Mouse (Mus musculus) midbrain, embryonic 13.5 days (tissue): ENCODE results near the gene Cdc20b. TPM values are rescaled to one million over a fixed set of nuclear protein-coding genes. Genes with fewer than 3 reads are reported as not detected.

Source experiments
- ATAC-seq: fragments of 200-750 bp; cut with Nextera tagmentation; 2 replicates; pipeline ENCODE4 v1.8.0; 2017; ENCODE audit warnings: mild to moderate bottlenecking, moderate TSS enrichment, moderate library complexity
- H3K27ac ChIP-seq: fragments of 300-500 bp; sonication (generic); 2 replicates; pipeline ENCODE4 v1.5.1; 2015; ENCODE audit warnings: inconsistent platforms, mild to moderate bottlenecking, moderate library complexity
- H3K27me3 ChIP-seq: fragments of 300-500 bp; sonication (generic); 2 replicates; pipeline ENCODE4 v1.6.1; 2015; ENCODE audit warnings: mild to moderate bottlenecking, inconsistent platforms
- H3K36me3 ChIP-seq: fragments of 300-500 bp; sonication (generic); 2 replicates; pipeline ENCODE4 v1.6.1; 2015; ENCODE audit warnings: mild to moderate bottlenecking, inconsistent platforms
- H3K4me1 ChIP-seq: fragments of 300-500 bp; sonication (generic); replicated peaks from 2 replicates; pipeline ENCODE4 v1.6.1; 2015; ENCODE audit warnings: inconsistent platforms
- H3K4me2 ChIP-seq: fragments of 300-500 bp; sonication (generic); replicated peaks from 2 replicates; pipeline ENCODE4 v1.6.1; 2015; ENCODE audit warnings: moderate library complexity, mild to moderate bottlenecking, inconsistent platforms
- H3K4me3 ChIP-seq: fragments of 300-500 bp; sonication (generic); replicated peaks from 2 replicates; pipeline ENCODE4 v1.5.1; 2015; ENCODE audit warnings: mild to moderate bottlenecking, inconsistent platforms
- H3K9ac ChIP-seq: fragments of 300-500 bp; sonication (generic); replicated peaks from 2 replicates; pipeline ENCODE4 v1.6.1; 2015; ENCODE audit warnings: mild to moderate bottlenecking, inconsistent platforms
- H3K9me3 ChIP-seq: fragments of 300-500 bp; sonication (generic); 2 replicates; pipeline ENCODE4 v1.6.1; 2016; ENCODE audit warnings: mild to moderate bottlenecking, inconsistent platforms
- WGBS: fragments of 180-500 bp; shearing (Covaris S2); methylation state at CpG from one replicate; pipeline ENCODE4 v1.1.7; 2015; 5-methylcytosine and 5-hydroxymethylcytosine counted together
- polyA plus RNA-seq: library from polyadenylated mRNA; unstranded; fragments of >200 nt; fragmentation: Nextera tagmentation; extraction: Ambion mirVana; gene quantifications from 2 replicates; pipeline ENCODE4 v1.2.1, GENCODE M21; 2015

Cdc20b gene
- polyA plus RNA-seq: 0.35 and 0.50 TPM in 2 replicates

DNA sequence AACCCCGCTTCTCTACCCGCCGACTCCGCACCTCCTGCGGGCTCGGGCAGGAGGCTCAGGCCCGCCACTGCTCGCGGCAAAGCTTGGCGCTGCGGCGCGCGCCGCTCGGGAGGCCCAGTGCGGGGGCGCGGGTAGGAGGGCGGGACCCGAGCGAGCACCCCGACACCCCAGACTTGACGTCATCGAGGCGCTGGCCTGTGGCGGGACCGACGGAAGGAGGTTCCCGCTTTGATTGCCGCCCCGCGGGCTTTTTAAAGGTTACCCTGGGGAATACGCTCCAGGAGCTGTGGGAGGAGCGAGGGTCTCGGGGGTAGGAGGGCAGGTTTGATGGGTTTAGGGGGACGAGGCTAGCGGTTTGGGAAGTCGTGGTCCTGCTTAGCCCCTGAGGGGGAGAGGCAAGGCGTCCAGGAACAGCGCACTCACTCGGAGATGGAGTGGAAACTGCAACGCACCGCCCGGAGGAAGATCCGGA, at the start of gene Cdc20b:
Gene Cdc20b (plus strand): TSS at position 162 of the 472 bp plus-strand sequence.
- H3K4me1 ChIP-seq: peaks cover 32% of the 10 kb centered on the region
- ATAC-seq: peak; percentile 18; the same call in 1 of the 2 replicates
- no peaks in the 10 kb centered on the region for H3K36me3 ChIP-seq
- no peak within 1 kb of the TSS for H3K27ac ChIP-seq
- H3K27me3 ChIP-seq: peaks cover 40% of the 10 kb centered on the region
- peak within 1 kb of the TSS; percentile 85 for H3K4me2 ChIP-seq
- H3K4me3 ChIP-seq: peak within 1 kb of the TSS; percentile 49
- H3K9me3 ChIP-seq: no peaks in the 10 kb centered on the region
- under 1% methylated on average over 46 of the region's 46 CpGs for WGBS
- peak within 1 kb of the TSS; percentile 54 for H3K9ac ChIP-seq

GRCm38 (mm10) chr13:112985605-112986450, 49.1 kb upstream of the Cdc20b start:
- Histone ChIP-seq H3K36me3 (no peaks in the 10 kb centered on the region), H3K9me3 (no peaks in the 10 kb centered on the region), H3K4me2 (peak overlapping the region; percentile 79), H3K4me1 (peaks cover 43% of the 10 kb centered on the region), H3K4me3 (peak overlapping the region; percentile 45), H3K27ac (peak overlapping the region; percentile 10; the same call in 1 of the 2 replicates), H3K9ac (no peak overlapping the region), H3K27me3 (peaks cover 72% of the 10 kb centered on the region)
- under 1% methylated on average over 18 of the region's 18 CpGs for WGBS
- peak; percentile 65 for ATAC-seq

DNA sequence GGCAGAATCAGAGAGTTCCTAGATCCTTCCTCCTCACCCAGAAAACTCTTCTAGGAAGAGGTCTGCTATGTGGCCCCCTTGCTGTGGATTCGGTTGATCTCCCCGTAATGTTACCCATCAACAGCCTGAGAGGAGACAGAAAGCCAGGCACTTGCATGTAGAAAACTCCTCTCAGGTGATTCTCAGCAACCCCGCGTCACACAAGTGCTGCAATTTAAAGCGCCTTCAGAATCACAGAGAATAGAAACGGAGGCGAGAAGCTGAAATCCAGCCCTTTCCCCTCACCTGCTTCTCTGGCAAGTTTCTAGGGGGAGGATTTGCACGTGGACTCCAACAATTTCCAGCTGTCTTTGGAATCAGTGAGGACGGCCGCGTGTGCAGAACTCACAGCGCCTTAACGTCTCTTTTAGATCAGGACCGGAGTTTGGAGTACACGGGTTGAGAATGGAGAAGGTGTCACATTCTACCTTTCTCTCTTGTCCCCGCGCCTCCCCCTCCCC, 48.4 kb upstream of the Cdc20b start:
- no peak overlapping the region for H3K27ac ChIP-seq
- no peaks in the 10 kb centered on the region for H3K36me3 ChIP-seq
- H3K4me1 ChIP-seq: peaks cover 43% of the 10 kb centered on the region
- no peak for ATAC-seq
- no peaks in the 10 kb centered on the region for H3K9me3 ChIP-seq
- H3K9ac ChIP-seq: no peak overlapping the region
- WGBS: under 1% methylated on average over 17 of the region's 17 CpGs
- H3K4me2 ChIP-seq: peak overlapping the region; percentile 79
- H3K4me3 ChIP-seq: peak overlapping the region; percentile 45
- H3K27me3 ChIP-seq: peaks cover 78% of the 10 kb centered on the region

- peak within 1 kb of the TSS; percentile 45 for H3K4me3 ChIP-seq
- H3K27me3 ChIP-seq: peaks cover 76% of the 10 kb centered on the region
- H3K9ac ChIP-seq: peak within 1 kb of the TSS; percentile 24
- no peaks in the 10 kb centered on the region for H3K36me3 ChIP-seq
- under 1% methylated on average over 46 of the region's 47 CpGs for WGBS
- ATAC-seq: peak; percentile 95
- H3K4me2 ChIP-seq: peak within 1 kb of the TSS; percentile 79
- no peak within 1 kb of the TSS for H3K27ac ChIP-seq
- H3K4me1 ChIP-seq: peaks cover 43% of the 10 kb centered on the region
- H3K9me3 ChIP-seq: no peaks in the 10 kb centered on the region
Measured at GRCm38 (mm10) chr13:112987532-112987943, 47.4 kb upstream of the Cdc20b start, which contains the start of gene Ccno. Gene Ccno, plus strand, starts transcription at chr13:112987802.

DNA sequence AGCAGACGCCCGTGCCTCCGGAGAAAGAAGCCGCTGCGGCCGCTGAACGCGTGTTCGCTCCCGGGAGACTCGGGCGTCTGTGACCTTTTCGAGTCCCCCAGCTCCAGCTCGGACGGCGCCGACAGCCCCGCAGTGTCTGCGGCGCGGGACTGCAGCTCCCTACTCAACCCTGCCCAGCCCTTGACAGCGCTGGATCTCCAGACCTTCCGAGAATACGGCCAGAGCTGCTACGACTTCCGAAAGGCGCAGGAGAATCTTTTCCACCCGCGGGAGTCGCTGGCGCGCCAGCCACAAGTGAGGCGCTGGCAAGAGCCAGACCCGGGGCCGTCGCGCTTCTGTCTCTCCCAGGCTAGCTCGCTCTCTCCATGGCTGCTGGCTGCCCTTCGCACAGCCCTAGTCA, 46.9 kb upstream of the Cdc20b start:
- ATAC-seq: peak; percentile 55
- no peak overlapping the region for H3K27ac ChIP-seq
- peak overlapping the region; percentile 24 for H3K9ac ChIP-seq
- peaks cover 43% of the 10 kb centered on the region for H3K4me1 ChIP-seq
- peak overlapping the region; percentile 45 for H3K4me3 ChIP-seq
- under 1% methylated on average over 39 of the region's 39 CpGs for WGBS
- no peaks in the 10 kb centered on the region for H3K9me3 ChIP-seq
- H3K36me3 ChIP-seq: no peaks in the 10 kb centered on the region
- H3K27me3 ChIP-seq: peaks cover 76% of the 10 kb centered on the region
- peak overlapping the region; percentile 79 for H3K4me2 ChIP-seq

GRCm38 (mm10) chr13:112988866-112989265, 46.0 kb upstream of the Cdc20b start:
- peaks cover 50% of the 10 kb centered on the region for H3K4me1 ChIP-seq
- H3K27me3 ChIP-seq: peaks cover 84% of the 10 kb centered on the region
- no peak overlapping the region for H3K9ac ChIP-seq
- H3K4me2 ChIP-seq: peak overlapping the region; percentile 79
- under 1% methylated on average over 19 of the region's 19 CpGs for WGBS
- peak overlapping the region; percentile 45 for H3K4me3 ChIP-seq
- no peaks in the 10 kb centered on the region for H3K9me3 ChIP-seq
- H3K36me3 ChIP-seq: no peaks in the 10 kb centered on the region
- H3K27ac ChIP-seq: no peak overlapping the region
- ATAC-seq: no peak

- Histone ChIP-seq H3K4me2 (peak overlapping the region; percentile 30), H3K27me3 (peaks cover 86% of the 10 kb centered on the region)
Measured at GRCm38 (mm10) chr13:112989541-112989940, 45.4 kb upstream of the Cdc20b start.

GRCm38 (mm10) chr13:112990346-112990745, 44.6 kb upstream of the Cdc20b start:
- H3K9ac ChIP-seq: no peak overlapping the region
- no peak for ATAC-seq
- H3K27me3 ChIP-seq: peaks cover 91% of the 10 kb centered on the region
- no peak overlapping the region for H3K27ac ChIP-seq
- no peak overlapping the region for H3K4me2 ChIP-seq
- H3K36me3 ChIP-seq: no peaks in the 10 kb centered on the region
- 15% methylated on average over 4 of the region's 4 CpGs for WGBS
- H3K4me3 ChIP-seq: no peak overlapping the region
- peaks cover 58% of the 10 kb centered on the region for H3K4me1 ChIP-seq
- H3K9me3 ChIP-seq: no peaks in the 10 kb centered on the region

More at GRCm38 (mm10) chr13:112989541-112989940, 45.4 kb upstream of the Cdc20b start:
- Histone ChIP-seq H3K4me3 (peak overlapping the region; percentile 45), H3K9ac (no peak overlapping the region), H3K4me1 (peaks cover 57% of the 10 kb centered on the region), H3K27ac (no peak overlapping the region), H3K9me3 (no peaks in the 10 kb centered on the region), H3K36me3 (no peaks in the 10 kb centered on the region)
- no peak for ATAC-seq
- under 1% methylated on average over 23 of the region's 23 CpGs for WGBS

- Histone ChIP-seq H3K4me3 (peak within 1 kb of the TSS; percentile 50), H3K4me2 (peak within 1 kb of the TSS; percentile 91), H3K27me3 (peaks cover 95% of the 10 kb centered on the region), H3K9me3 (no peaks in the 10 kb centered on the region), H3K36me3 (no peaks in the 10 kb centered on the region), H3K9ac (peak within 1 kb of the TSS; percentile 60; the same call in 1 of the 2 replicates), H3K4me1 (peaks cover 35% of the 10 kb centered on the region), H3K27ac (no peak within 1 kb of the TSS)
- peak; percentile 53 for ATAC-seq
- under 1% methylated on average over 61 of the region's 63 CpGs for WGBS
Measured at GRCm38 (mm10) chr13:112993531-112994152, 41.3 kb upstream of the Cdc20b start, which contains the start of gene Mcidas. Gene Mcidas, plus strand, starts transcription at chr13:112993845.

DNA sequence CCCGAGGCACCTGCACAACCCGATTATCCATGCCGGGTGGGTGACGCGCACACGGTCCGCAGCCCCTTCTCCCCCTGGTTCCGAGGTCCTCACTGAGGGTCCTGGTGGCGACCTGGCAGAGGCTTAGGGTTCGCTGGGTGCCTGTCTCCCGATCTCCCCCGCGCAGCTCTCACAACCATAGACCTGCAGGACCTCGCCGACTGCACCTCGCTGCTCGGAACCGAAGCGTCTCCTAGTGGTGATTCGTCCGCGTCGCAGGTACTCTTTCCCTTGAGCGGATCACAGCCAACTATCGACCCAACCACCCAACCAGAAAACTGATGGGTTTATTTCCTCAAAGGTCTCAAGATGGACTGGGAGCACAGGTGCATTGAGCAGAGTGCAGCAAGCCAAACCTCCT, 40.7 kb upstream of the Cdc20b start:
- WGBS: under 1% methylated on average over 25 of the region's 25 CpGs
- Histone ChIP-seq H3K4me1 (peaks cover 35% of the 10 kb centered on the region), H3K27ac (no peak overlapping the region), H3K4me3 (peak overlapping the region; percentile 50), H3K9me3 (no peaks in the 10 kb centered on the region), H3K36me3 (no peaks in the 10 kb centered on the region), H3K4me2 (peak overlapping the region; percentile 91), H3K27me3 (peaks cover 95% of the 10 kb centered on the region), H3K9ac (peak overlapping the region; percentile 60; the same call in 1 of the 2 replicates)
- ATAC-seq: peak; percentile 61

GRCm38 (mm10) chr13:112996407-112996806, 38.5 kb upstream of the Cdc20b start:
- no peaks in the 10 kb centered on the region for H3K36me3 ChIP-seq
- ATAC-seq: no peak
- no peaks in the 10 kb centered on the region for H3K9me3 ChIP-seq
- 55% methylated on average over 4 of the region's 4 CpGs for WGBS
- no peak overlapping the region for H3K4me3 ChIP-seq
- H3K27ac ChIP-seq: no peak overlapping the region
- H3K4me2 ChIP-seq: no peak overlapping the region
- no peak overlapping the region for H3K9ac ChIP-seq
- H3K4me1 ChIP-seq: peaks cover 30% of the 10 kb centered on the region
- H3K27me3 ChIP-seq: peaks cover 91% of the 10 kb centered on the region
